Mouse (Mus musculus) C2C12 (cell line): Measurements from ENCODE around the gene Dusp14.

Experiments used
- CEBPB ChIP-seq: IDR thresholded peaks from one replicate; pipeline ENCODE4 v1.6.1; 2011; ENCODE audit warnings: low read depth, mild to moderate bottlenecking, control low read depth, moderate library complexity
- CTCF ChIP-seq: IDR thresholded peaks from one replicate; pipeline ENCODE4 v1.5.1; 2011; ENCODE audit not compliant: control insufficient read depth, insufficient read depth, insufficient read length
- MAX ChIP-seq: IDR thresholded peaks from one replicate; pipeline ENCODE4 v1.6.1; 2011; ENCODE audit warnings: mild to moderate bottlenecking, control low read depth
- MYOD1 ChIP-seq: IDR thresholded peaks from one replicate; pipeline ENCODE4 v1.6.1; 2011; ENCODE audit warnings: low read depth; ENCODE audit not compliant: control insufficient read depth, insufficient read length

GRCm38 (mm10) chr11:83998993-83999392 is 70.1 kb downstream of the Dusp14 start:
- TF ChIP-seq CTCF (no peak), MYOD1 (no peak), CEBPB (no peak), MAX (no peak)
